Mouse (Mus musculus): Measurements from ENCODE around the gene Gabrg2.

- TF ChIP-seq TAL1 (IDR thresholded peaks at IDR 0.05; ENCODE audit: low read length) (no peak), GATA1 (IDR thresholded peaks at IDR 0.05; ENCODE audit: low read length) (no peak)
These were observed 20.5 kb downstream of the Gabrg2 start for GRCm38 (mm10) chr11:41980152-41980551.
